Mouse (Mus musculus): ENCODE results near the gene Khdc1c. TPM values are rescaled to one million over a fixed set of nuclear protein-coding genes. Genes with fewer than 3 reads are reported as not detected.

Gene Khdc1c
- not detected for polyA plus RNA-seq (2017; shearing (Covaris generic))

DNA sequence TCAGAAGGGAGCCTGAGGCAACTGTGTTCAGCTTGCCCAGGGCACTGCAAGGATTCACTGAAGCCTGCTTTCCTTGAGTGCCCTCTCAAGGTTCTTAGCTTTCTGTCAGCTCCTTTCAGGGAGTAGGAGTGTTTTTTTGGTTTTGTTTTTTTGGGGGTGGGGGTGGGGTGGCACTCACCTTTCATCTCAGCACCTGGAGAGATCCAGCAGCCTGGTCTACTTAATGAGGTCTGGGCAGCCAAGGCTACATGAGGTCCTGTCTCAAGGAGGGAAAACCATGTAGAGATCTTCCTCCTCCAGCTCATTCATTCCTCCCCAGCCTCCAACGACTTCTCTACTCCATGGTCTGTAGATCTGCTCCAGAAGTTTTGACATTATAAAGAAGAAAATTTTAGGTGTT lies at the start of gene Khdc1c:
Gene Khdc1c (plus strand): TSS at position 301 of the 400 bp plus-strand sequence.

DNA sequence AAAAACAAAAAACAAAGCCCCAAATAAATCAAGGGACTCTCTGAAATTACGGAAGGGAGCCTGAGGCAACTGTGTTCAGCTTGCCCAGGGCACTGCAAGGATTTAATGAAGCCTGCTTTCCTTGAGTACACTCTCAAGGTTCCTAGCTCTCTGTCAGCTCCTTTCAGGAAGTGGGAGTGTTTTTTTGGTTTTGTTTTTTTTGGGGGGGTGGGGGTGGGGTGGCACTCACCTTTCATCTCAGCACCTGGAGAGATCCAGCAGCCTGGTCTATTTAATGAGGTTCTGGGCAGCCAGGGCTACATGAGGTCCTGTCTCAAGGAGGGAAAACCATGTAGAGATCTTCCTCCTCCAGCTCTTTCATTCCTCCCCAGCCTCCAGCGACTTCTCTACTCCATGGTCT lies 18.8 kb upstream of the Khdc1c start, which contains the start of gene Khdc1a:
Gene Khdc1a (plus strand): TSS at position 301 of the 400 bp plus-strand sequence.

DNA sequence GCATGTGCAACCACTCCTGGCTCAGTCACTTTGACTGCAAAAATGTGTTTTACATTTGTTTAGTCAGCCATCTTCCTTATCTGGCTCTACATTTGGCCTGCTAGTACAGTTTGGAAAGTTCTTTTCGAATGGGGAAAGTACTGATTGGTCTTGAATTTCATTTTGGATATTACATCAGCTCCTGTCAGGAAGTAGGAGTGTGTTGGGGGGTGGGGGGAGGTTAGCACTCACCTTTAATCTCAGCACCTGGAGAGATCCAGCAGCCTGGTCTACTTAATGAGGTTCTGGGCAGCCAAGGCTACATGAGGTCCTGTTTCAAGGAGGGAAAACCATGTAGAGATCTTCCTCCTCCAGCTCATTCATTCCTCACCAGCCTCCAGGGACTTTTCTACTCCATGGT lies 15.1 kb downstream of the Khdc1c start, which contains the start of gene Khdc1b:
Gene Khdc1b (plus strand): TSS at position 301 of the 400 bp plus-strand sequence.

Other genes with a start within 250 kb of the Khdc1c start
- gene Tmem14a, start 149.8 kb upstream of the Khdc1c start, polyA plus RNA-seq (2017; shearing (Covaris generic)) = 1 to 10 TPM; 4.3 to 6.1 TPM
- gene Gsta3, start 127.7 kb upstream of the Khdc1c start, polyA plus RNA-seq (2017; shearing (Covaris generic)) = 1 to 10 TPM; 2.3 to 2.9 TPM
- 1 to 10 TPM; 1.8 to 1.9 TPM for gene Khdc1a, start 18.7 kb upstream of the Khdc1c start, polyA plus RNA-seq (2017; shearing (Covaris generic))
- under 1 TPM; 0.10 to 0.62 TPM for gene Khdc1b, start 15.2 kb downstream of the Khdc1c start, polyA plus RNA-seq (2017; shearing (Covaris generic))

All from inflammation-experienced regulatory T-cells (primary cell).